Mouse (Mus musculus): ENCODE data around the gene Bbs2. TPM values are rescaled to one million over a fixed set of nuclear protein-coding genes. Genes with fewer than 3 reads are reported as not detected.

The Bbs2 gene
- total RNA-seq, 1 experiment from 2014 or later = 12.6 TPM

DNA sequence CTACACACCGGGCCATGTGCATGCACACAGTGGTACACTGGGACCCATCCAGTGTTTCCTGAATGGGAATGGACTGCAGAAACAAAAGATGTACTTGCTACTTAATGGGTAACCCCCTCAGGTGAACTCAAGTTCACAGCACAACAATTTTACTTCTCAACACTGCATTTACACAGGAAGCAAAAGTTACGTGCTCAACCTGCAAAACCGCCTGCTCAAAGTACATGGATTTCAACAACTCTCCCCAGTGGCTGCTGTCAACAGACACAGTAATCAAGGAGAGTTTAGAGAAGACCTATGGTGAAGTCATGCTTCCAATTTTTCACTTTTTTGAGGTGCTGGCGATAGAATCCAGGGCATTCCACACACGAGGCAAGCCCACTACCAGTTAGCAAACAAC, 63.5 kb downstream of the Bbs2 start:
- no peak for ATAC-seq (replicated peaks in 1 of 2; ENCODE audit: insufficient read depth in 1 of 2, low FRiP score in 2 of 2, low TSS enrichment in 1 of 2, low read depth in 1 of 2, poor library complexity in 2 of 2, severe bottlenecking in 2 of 2)

DNA sequence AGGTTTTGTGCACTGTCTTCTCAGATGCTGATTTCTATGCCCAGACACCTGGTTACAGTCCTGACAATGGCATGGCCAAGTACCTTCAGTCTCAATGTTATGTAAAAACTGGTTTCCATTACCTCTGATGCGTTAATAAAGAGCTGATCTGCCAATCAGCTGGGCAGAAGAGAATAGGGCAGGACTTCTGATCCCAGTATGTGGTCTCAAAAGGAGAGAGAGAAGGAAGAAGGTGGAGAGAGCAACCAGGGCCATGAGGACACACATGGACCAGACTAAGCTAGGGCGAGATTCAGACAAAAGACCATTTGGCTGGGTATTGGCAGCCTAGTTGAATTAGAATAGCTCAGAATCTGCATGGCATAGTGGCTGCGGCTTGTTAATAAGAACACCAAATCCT, 65.1 kb downstream of the Bbs2 start:
- ATAC-seq (replicated peaks in 1 of 2; ENCODE audit: insufficient read depth in 1 of 2, low FRiP score in 2 of 2, low TSS enrichment in 1 of 2, low read depth in 1 of 2, poor library complexity in 2 of 2, severe bottlenecking in 2 of 2) = no peak

DNA sequence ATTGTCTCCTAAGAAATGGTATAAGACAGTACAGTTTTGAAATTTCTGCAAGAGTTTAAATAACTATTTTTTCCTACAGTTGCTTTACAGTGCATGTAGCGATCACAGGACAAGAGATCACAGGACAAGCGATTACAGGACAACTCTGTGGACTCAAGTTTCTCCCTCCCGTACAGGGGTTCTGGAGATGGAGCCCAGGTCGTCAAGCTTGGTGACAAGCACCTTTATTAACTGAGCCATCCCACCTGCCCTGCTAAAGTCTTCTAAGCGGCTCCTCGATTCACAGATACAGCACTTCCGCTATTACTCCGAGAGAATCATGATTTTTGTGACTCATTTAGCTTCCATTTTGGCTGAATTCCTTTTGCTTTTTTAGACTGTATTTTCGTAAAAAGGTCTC, 69.0 kb downstream of the Bbs2 start:
- no peak for ATAC-seq (replicated peaks in 1 of 2; ENCODE audit: insufficient read depth in 1 of 2, low FRiP score in 2 of 2, low TSS enrichment in 1 of 2, low read depth in 1 of 2, poor library complexity in 2 of 2, severe bottlenecking in 2 of 2)

DNA sequence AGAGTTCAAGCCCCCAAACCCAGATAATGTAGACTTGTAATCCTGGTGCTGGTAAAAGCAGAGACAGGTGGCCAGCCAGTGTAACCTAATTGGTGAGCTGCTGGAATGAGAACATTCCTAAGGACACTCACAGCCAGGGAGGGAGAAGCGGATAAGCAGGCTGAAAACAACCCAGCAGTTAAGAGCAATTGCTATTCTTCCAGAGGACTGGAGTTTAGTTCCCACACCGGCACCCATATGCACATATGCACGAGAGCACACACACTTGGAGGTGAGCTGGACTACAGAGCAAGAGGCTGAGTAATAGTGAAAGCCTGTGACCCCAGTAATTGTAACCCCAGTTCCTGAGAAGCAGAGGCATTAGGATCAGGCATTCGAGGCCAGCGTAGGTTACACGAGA, 74.8 kb downstream of the Bbs2 start:
- no peak for ATAC-seq (replicated peaks in 1 of 2; ENCODE audit: insufficient read depth in 1 of 2, low FRiP score in 2 of 2, low TSS enrichment in 1 of 2, low read depth in 1 of 2, poor library complexity in 2 of 2, severe bottlenecking in 2 of 2)

Other genes with a start within 250 kb of the Bbs2 start
- 106 and 135 TPM in 2 replicates for gene Amfr, start 86.1 kb downstream of the Bbs2 start, total RNA-seq (2017)
- gene Nudt21, start 61.9 kb downstream of the Bbs2 start, total RNA-seq (2017) = 89.6 and 94.2 TPM in 2 replicates
- 15.1 and 15.6 TPM in 2 replicates for gene Ogfod1, start 61.7 kb downstream of the Bbs2 start, total RNA-seq (2017)
- not detected in 2 replicates for gene Mt4, start 38.3 kb upstream of the Bbs2 start, total RNA-seq (2017)
- not detected in 2 replicates for gene Mt3, start 53.7 kb upstream of the Bbs2 start, total RNA-seq (2017)
- 4.9 and 52.7 TPM in 2 replicates for gene Mt2, start 73.7 kb upstream of the Bbs2 start, total RNA-seq (2017)
- 19.3 and 81.7 TPM in 2 replicates for gene Mt1, start 80.2 kb upstream of the Bbs2 start, total RNA-seq (2017)
- 29.3 and 31.3 TPM in 2 replicates for gene Nup93, start 115.6 kb upstream of the Bbs2 start, total RNA-seq (2017)
- gene Slc12a3, start 230.3 kb upstream of the Bbs2 start, total RNA-seq (2017) = not detected in 2 replicates

All from hematopoietic stem cell, adult 5-6 weeks (primary cell).